Mouse (Mus musculus) liver, embryonic 16.5 days (tissue): ENCODE measurements around the gene Mr1. TPM values are rescaled to one million over a fixed set of nuclear protein-coding genes. Genes with fewer than 3 reads are reported as not detected.

Source experiments
- ATAC-seq: fragments of 200-750 bp; cut with Nextera tagmentation; 2 replicates; pipeline ENCODE4 v1.8.0; 2017; ENCODE audit warnings: low read depth, mild to moderate bottlenecking, moderate number of reproducible peaks, moderate library complexity
- H3K27ac ChIP-seq: fragments of 300-500 bp; sonication (generic); 2 replicates; pipeline ENCODE4 v1.5.1; 2014; ENCODE audit warnings: mild to moderate bottlenecking, low read length
- H3K27me3 ChIP-seq: fragments of 300-500 bp; sonication (generic); 2 replicates; pipeline ENCODE4 v1.6.1; 2014; ENCODE audit warnings: low read depth, low read length, mixed read lengths; ENCODE audit not compliant: control insufficient read depth, insufficient read depth
- H3K36me3 ChIP-seq: fragments of 300-500 bp; sonication (generic); 2 replicates; pipeline ENCODE4 v1.6.1; 2014; ENCODE audit warnings: mild to moderate bottlenecking; ENCODE audit not compliant: control insufficient read depth, insufficient read depth
- H3K4me1 ChIP-seq: fragments of 300-500 bp; sonication (generic); 2 replicates; pipeline ENCODE4 v1.6.1; 2014; ENCODE audit warnings: low read depth, low read length, mixed read lengths; ENCODE audit not compliant: control insufficient read depth
- H3K4me2 ChIP-seq: fragments of 300-500 bp; sonication (generic); 2 replicates; pipeline ENCODE4 v1.6.1; 2014; ENCODE audit warnings: low read depth, low read length, mixed read lengths
- H3K4me3 ChIP-seq: fragments of 300-500 bp; sonication (generic); 2 replicates; pipeline ENCODE4 v1.5.1; 2014; ENCODE audit warnings: low read depth, mild to moderate bottlenecking, low read length
- H3K9ac ChIP-seq: fragments of 300-500 bp; sonication (generic); 2 replicates; pipeline ENCODE4 v1.6.1; 2014; ENCODE audit warnings: low read depth, low read length
- H3K9me3 ChIP-seq: fragments of 300-500 bp; sonication (generic); replicated peaks from 2 replicates; pipeline ENCODE4 v1.6.1; 2016; ENCODE audit warnings: low read length; ENCODE audit not compliant: control insufficient read depth
- WGBS: fragments of 180-500 bp; shearing (Covaris S2); extraction: QIAGEN DNeasy Blood & Tissue Kit; methylation state at CpG from one replicate; pipeline ENCODE4 v1.1.7; 2014; ENCODE audit not compliant: insufficient replicate concordance; 5-methylcytosine and 5-hydroxymethylcytosine counted together
- polyA plus RNA-seq: library from polyadenylated mRNA; unstranded; fragments of >200 nt; fragmentation: Nextera tagmentation; extraction: Ambion mirVana; gene quantifications from 2 replicates; pipeline ENCODE4 v1.2.1, GENCODE M21; 2015

The Mr1 gene
- polyA plus RNA-seq, 1 experiment from 2014 or later = 1.1 TPM

DNA sequence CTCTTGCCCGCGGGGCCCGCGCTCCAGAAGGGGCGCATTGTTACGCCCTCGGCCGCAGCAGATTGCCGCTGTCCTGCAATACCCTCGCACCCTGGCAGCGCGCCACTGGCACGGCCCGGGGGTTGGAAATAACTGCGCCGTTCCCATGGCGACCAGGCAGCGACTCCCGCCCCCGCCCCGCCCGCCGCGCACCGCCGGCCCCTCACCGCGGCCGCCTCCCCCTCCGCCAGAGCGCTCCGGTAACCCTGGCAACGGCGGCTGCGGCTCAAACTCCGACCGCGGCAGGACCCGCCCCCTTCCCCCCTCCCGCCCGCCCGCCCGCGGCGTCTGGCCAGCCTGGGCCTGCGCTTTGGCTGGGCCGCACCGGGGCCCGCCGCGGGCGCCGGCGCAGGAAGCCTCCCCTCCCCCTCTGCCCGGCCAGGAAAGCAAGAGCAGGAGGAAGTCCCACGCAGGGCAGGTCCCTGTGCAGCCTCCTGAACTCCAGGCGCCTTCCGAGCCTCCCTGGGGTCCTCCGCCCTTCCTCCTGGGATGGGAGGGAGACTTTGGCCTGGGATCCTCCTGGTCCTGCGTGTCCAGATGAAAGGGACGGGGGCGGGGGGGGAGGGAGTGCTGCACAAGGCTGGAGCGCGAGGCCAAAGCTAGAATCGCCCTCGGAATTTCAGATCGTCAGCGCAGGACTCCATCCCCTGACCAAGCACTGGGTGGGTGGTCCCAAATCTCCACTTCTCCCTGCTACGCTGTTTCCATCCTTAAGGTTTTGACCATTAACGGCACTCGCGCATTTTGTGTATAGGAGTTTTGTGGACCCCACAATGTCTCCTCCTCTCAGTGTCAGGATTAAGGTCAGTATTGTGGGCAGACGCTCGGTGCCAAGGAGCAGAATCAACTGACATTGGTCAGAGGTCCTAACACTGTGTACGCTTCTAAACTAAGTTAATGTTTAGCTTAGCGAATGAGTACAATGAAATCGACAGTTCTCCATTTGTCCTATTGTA lies 63.0 kb downstream of the Mr1 start:
- Histone ChIP-seq H3K4me2 (peak overlapping the region; percentile 83), H3K9me3 (no peaks in the 10 kb centered on the region), H3K27ac (peak overlapping the region; percentile 85), H3K36me3 (no peaks in the 10 kb centered on the region), H3K9ac (peak overlapping the region; percentile 54), H3K4me1 (peaks cover 24% of the 10 kb centered on the region), H3K27me3 (peaks cover 20% of the 10 kb centered on the region), H3K4me3 (peak overlapping the region; percentile 61)
- ATAC-seq = peak; percentile 89
- WGBS = 3% methylated on average over 51 of the region's 77 CpGs

DNA sequence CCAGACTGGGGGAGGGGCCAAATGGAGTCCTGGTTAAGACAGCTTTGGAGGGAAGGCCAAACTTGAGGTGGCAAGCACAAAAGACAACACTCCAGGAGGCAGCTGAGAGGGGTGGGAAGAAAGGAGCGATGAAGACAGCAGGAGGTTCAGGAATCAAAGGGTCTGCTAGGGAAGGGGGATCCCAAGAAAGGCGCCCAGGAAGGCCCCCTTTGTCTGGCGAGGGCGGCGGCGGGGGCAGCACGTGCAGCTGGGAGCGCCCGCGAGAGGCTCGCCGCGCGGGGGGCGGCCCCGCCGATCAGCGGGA lies 63.7 kb downstream of the Mr1 start:
- H3K4me1 ChIP-seq = peaks cover 24% of the 10 kb centered on the region

DNA sequence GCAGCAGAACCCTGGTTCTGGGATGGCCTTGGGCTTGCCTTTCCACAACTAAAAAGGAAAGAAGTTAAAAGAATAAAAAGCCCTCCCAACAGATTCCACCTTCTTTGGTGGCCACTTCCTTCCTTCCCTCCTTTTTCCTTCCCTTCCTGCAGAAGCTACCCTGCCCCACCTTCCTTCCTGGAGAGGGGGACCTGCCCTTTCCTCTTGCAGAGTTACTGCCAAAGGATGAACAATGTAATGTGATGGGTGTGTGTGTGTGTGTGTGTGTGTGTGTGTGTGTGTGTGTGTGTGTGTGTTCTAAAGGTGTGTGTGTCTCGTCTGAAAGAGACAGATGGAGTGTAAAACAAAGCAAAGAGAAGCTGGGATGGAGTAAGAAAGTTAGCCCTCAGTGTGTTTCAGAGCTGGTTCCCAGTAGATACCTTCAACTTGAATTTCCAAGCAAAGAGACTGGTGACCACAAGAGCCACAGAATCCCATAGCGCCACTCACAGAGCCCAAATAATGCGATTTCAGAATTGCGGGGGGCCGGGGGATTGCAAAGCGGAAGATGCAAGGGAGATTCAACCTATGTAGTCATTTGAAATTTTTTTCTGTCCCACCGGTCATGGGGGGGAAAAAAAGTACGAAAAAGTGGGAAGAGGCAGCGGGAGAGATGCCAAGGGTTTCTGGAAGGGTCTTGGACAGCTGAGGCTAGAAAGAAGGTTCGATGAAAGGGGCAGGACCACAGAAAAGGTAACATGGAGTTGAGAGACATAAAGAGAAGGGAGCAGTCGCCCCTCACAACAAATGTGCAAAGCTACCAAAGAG lies 64.3 kb downstream of the Mr1 start:
- 18% methylated on average over 11 of the region's 11 CpGs for WGBS
- H3K27ac ChIP-seq = 0 out of 2 replicates have a peak overlapping the region, but pooled peaks have one; percentile 56
- peak overlapping the region; percentile 51; the same call in 1 of the 2 replicates for H3K9ac ChIP-seq
- peaks cover 22% of the 10 kb centered on the region for H3K4me1 ChIP-seq
- H3K4me2 ChIP-seq = peak overlapping the region; percentile 83
- ATAC-seq = no peak
- no peaks in the 10 kb centered on the region for H3K9me3 ChIP-seq
- H3K4me3 ChIP-seq = peak overlapping the region; percentile 61
- H3K36me3 ChIP-seq = no peaks in the 10 kb centered on the region
- H3K27me3 ChIP-seq = peaks cover 20% of the 10 kb centered on the region

More for the DNA sequence above, 63.7 kb downstream of the Mr1 start:
- WGBS = 0% methylated on average over 11 of the region's 18 CpGs
- peak overlapping the region; percentile 51 for H3K9ac ChIP-seq
- H3K9me3 ChIP-seq = no peaks in the 10 kb centered on the region
- no peaks in the 10 kb centered on the region for H3K36me3 ChIP-seq
- H3K27me3 ChIP-seq = peaks cover 20% of the 10 kb centered on the region
- H3K27ac ChIP-seq = peak overlapping the region; percentile 56; the same call in 1 of the 2 replicates
- ATAC-seq = no peak
- peak overlapping the region; percentile 83 for H3K4me2 ChIP-seq
- H3K4me3 ChIP-seq = peak overlapping the region; percentile 61

DNA sequence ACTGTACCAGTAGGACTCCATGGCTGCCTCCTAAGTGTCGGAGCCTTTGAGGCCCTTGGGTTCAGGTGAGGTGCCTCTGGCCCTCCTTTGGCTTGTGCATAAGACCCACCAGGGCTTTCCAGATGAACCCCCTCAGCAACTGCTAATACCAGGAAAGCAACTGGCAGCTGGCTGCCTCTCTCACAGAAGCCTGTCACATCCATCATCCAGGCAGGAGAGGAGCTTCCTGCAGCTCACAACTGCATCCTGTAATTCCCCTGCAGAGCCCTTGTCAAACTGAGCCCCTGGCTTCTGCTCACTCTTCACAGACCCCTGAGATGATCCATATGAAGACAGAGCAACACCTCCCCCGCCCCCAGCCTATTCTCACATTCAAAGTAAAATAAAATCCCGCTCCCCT lies 68.9 kb downstream of the Mr1 start:
- no peak overlapping the region for H3K27ac ChIP-seq
- no peaks in the 10 kb centered on the region for H3K9me3 ChIP-seq
- H3K4me1 ChIP-seq = peaks cover 15% of the 10 kb centered on the region
- no peak overlapping the region for H3K9ac ChIP-seq
- peaks cover 6% of the 10 kb centered on the region for H3K27me3 ChIP-seq
- H3K36me3 ChIP-seq = no peaks in the 10 kb centered on the region
- ATAC-seq = no peak
- H3K4me2 ChIP-seq = no peak overlapping the region
- 43% methylated on average over 3 of the region's 3 CpGs for WGBS
- H3K4me3 ChIP-seq = no peak overlapping the region

Other genes with a start within 250 kb of the Mr1 start
- gene Ier5, start 47.2 kb downstream of the Mr1 start, polyA plus RNA-seq = 1.3 and 1.6 TPM in 2 replicates
- 7.1 TPM in 2 replicates for gene Stx6, start 11.9 kb upstream of the Mr1 start, polyA plus RNA-seq
- gene BC034090, start 97.6 kb upstream of the Mr1 start, polyA plus RNA-seq = 0.12 and 0.33 TPM in 2 replicates